Mouse (Mus musculus): ENCODE measurements around the gene Kcnt1.

DNA sequence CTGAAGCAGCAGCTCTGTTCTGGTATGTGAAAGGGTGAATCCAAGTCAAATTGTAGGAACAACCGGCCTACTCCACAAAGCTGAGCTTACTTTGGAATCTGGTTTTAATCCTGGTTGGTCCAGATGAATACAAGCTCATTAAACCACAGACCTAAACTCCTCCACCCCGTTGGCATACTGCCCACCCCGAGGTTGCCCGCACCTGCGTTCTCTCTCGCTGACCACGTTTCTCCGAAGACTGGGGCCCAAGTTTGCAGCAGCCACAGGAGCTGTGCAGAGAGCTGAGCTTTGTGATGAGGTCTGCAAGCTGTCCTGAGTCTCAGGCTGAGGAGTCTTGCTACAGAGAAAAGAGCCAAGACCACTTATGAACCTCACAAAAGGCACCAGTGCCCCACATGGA, 17.0 kb upstream of the Kcnt1 start:
- TF ChIP-seq CTCF (IDR thresholded peaks at IDR 0.05; ENCODE audit: low read depth) (no peak), EP300 (optimal IDR thresholded peaks at IDR 0.05) (no peak)
